Mouse (Mus musculus): ENCODE measurements around the gene Efna2. TPM values are rescaled to one million over a fixed set of nuclear protein-coding genes. Genes with fewer than 3 reads are reported as not detected.

Gene Efna2
- total and polyA plus RNA-seq, 3 experiments = 0.23 to 1.5 (median 0.86) TPM

DNA sequence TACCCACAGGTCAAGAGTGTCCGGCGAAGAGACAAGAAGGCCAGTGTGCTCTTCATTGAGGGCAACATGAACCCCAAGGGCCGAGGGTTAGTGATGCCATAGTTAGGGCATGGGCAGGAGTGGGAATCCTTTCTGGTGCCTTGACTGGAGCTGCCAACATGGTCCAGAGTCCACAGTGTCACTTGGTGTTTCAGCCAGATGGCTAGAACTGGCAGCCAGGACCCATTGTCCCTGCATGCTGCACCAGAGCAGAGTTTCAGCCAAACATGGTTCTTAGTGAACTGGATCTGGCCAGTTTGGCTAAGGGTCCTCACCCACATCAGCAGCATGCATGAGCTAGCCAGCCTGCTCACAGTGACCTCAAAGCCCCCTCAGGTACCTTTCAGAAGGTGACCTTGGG lies 59.0 kb downstream of the Efna2 start:
- no peak overlapping the region for H3K4me2 ChIP-seq (ENCODE audit: insufficient read depth, low read depth, poor library complexity, severe bottlenecking)
- in situ Hi-C loops (cut with MboI; ENCODE audit: low pct_ligation_motif_present, low pct_unique_long_range_greater_than_20kb, low sequenced_read_pairs) (no loop called here), dilution Hi-C loops (cut with MboI; ENCODE audit: extremely low pct_ligation_motif_present, extremely low pct_unique_long_range_greater_than_20kb, low sequenced_read_pairs) (no loop called here)
- H3K9me3 ChIP-seq (replicated peaks; ENCODE audit: low read length) = no peaks in the 10 kb centered on the region
- no peak overlapping the region for H3K4me3 ChIP-seq (replicated peaks in 1 of 3; ENCODE audit: low read depth in 2 of 3, low read length in 2 of 3, poor library complexity in 1 of 3)
- no peak overlapping the region for H3K27ac ChIP-seq (ENCODE audit: insufficient read depth, low read depth)
- no peaks in the 10 kb centered on the region for H3K4me1 ChIP-seq (ENCODE audit: control insufficient read depth in 1 of 2, insufficient read depth in 2 of 2)
- H3K9ac ChIP-seq (ENCODE audit: insufficient read depth, low read depth) = no peak overlapping the region
- TF ChIP-seq RCOR1 (conservative IDR thresholded peaks at IDR 0.05; ENCODE audit: low read depth, low read length) (no peak), HCFC1 (IDR thresholded peaks at IDR 0.05; ENCODE audit: low read depth, low read length) (no peak), MXI1 (IDR thresholded peaks at IDR 0.05; ENCODE audit: low read depth, low read length) (no peak), NRF1 (IDR thresholded peaks at IDR 0.05; ENCODE audit: low read depth, low read length) (no peak), POLR2A (IDR thresholded peaks at IDR 0.05; ENCODE audit: low read depth, low read length) (no peak), ZMIZ1 (IDR thresholded peaks at IDR 0.05; ENCODE audit: low read depth, low read length) (no peak), KAT2A (IDR thresholded peaks at IDR 0.05; ENCODE audit: insufficient replicate concordance, low read length) (no peak), ZNF384 (IDR thresholded peaks at IDR 0.05; ENCODE audit: low read depth, low read length) (no peak), TCF12 (IDR thresholded peaks at IDR 0.05; ENCODE audit: low read depth, low read length) (no peak), ELF1 (IDR thresholded peaks at IDR 0.05; ENCODE audit: low read depth, low read length) (no peak), IRF4 (IDR thresholded peaks at IDR 0.05; ENCODE audit: low read depth, low read length) (no peak), E2F4 (IDR thresholded peaks at IDR 0.05; ENCODE audit: insufficient replicate concordance, low read depth, low read length) (no peak), MAFK (IDR thresholded peaks at IDR 0.05; ENCODE audit: insufficient replicate concordance, low read length) (no peak), MAX (IDR thresholded peaks at IDR 0.05; ENCODE audit: low read length) (no peak), TBP (conservative IDR thresholded peaks at IDR 0.05; ENCODE audit: low read depth, low read length) (no peak), SIN3A (IDR thresholded peaks at IDR 0.05; ENCODE audit: low read length) (no peak), JUND (conservative IDR thresholded peaks at IDR 0.05; ENCODE audit: low read depth, low read length) (no peak), USF1 (IDR thresholded peaks at IDR 0.05; ENCODE audit: low read depth, low read length) (no peak)
- no peaks in the 10 kb centered on the region for H3K79me2 ChIP-seq (replicated peaks; ENCODE audit: control insufficient read depth, extremely low read depth, insufficient read depth, poor library complexity, severe bottlenecking)
- no peak for DNase-seq (ENCODE audit: extremely low read depth)
- H3K27me3 ChIP-seq (replicated peaks) = no peaks in the 10 kb centered on the region
- H3K36me3 ChIP-seq (replicated peaks in 1 of 2; ENCODE audit: control insufficient read depth in 1 of 2, insufficient read depth in 1 of 2, low read length in 1 of 2) = peaks cover 92 to 96% of the 10 kb centered on the region in 2 experiments

Other genes starting within 250 kb of the Efna2 start
Only the 20 nearest of the 29 such genes appear.
- gene Arhgap45, start 162.8 kb upstream of the Efna2 start, total RNA-seq (2012; rRNA removed) = 23.4 and 25.9 TPM in 2 replicates
- gene Arhgap45, start 162.8 kb upstream of the Efna2 start, total RNA-seq (2014; rRNA removed) = 10.3 and 11.8 TPM in 2 replicates
- gene Arhgap45, start 162.8 kb upstream of the Efna2 start, polyA plus RNA-seq (2012; ENCODE audit: insufficient read length, low read depth) = 20.2 and 21.2 TPM in 2 replicates
- gene Polr2e, start 139.7 kb upstream of the Efna2 start, total RNA-seq (2012; rRNA removed) = 127 and 132 TPM in 2 replicates
- gene Polr2e, start 139.7 kb upstream of the Efna2 start, total RNA-seq (2014; rRNA removed) = 98.3 and 105 TPM in 2 replicates
- gene Polr2e, start 139.7 kb upstream of the Efna2 start, polyA plus RNA-seq (2012; ENCODE audit: insufficient read length, low read depth) = 194 and 227 TPM in 2 replicates
- gene Gpx4, start 132.3 kb upstream of the Efna2 start, total RNA-seq (2012; rRNA removed) = 368 and 459 TPM in 2 replicates
- gene Gpx4, start 132.3 kb upstream of the Efna2 start, total RNA-seq (2014; rRNA removed) = 352 and 386 TPM in 2 replicates
- gene Gpx4, start 132.3 kb upstream of the Efna2 start, polyA plus RNA-seq (2012; ENCODE audit: insufficient read length, low read depth) = 332 and 353 TPM in 2 replicates
- gene Sbno2, start 73.9 kb upstream of the Efna2 start, total RNA-seq (2012; rRNA removed) = 20.7 and 22.6 TPM in 2 replicates
- gene Sbno2, start 73.9 kb upstream of the Efna2 start, total RNA-seq (2014; rRNA removed) = 9.0 and 9.7 TPM in 2 replicates
- gene Sbno2, start 73.9 kb upstream of the Efna2 start, polyA plus RNA-seq (2012; ENCODE audit: insufficient read length, low read depth) = 21.1 and 24.2 TPM in 2 replicates
- 64.8 and 65.9 TPM in 2 replicates for gene Stk11, start 63.7 kb upstream of the Efna2 start, total RNA-seq (2012; rRNA removed)
- gene Stk11, start 63.7 kb upstream of the Efna2 start, total RNA-seq (2014; rRNA removed) = 47.4 and 48.5 TPM in 2 replicates
- gene Stk11, start 63.7 kb upstream of the Efna2 start, polyA plus RNA-seq (2012; ENCODE audit: insufficient read length, low read depth) = 93.4 and 94.9 TPM in 2 replicates
- gene Atp5d, start 40.9 kb upstream of the Efna2 start, total RNA-seq (2012; rRNA removed) = 270 and 326 TPM in 2 replicates
- 85.8 and 106 TPM in 2 replicates for gene Atp5d, start 40.9 kb upstream of the Efna2 start, total RNA-seq (2014; rRNA removed)
- gene Atp5d, start 40.9 kb upstream of the Efna2 start, polyA plus RNA-seq (2012; ENCODE audit: insufficient read length, low read depth) = 306 and 352 TPM in 2 replicates
- gene Cbarp, start 38.6 kb upstream of the Efna2 start, total RNA-seq (2012; rRNA removed) = 2.3 and 2.6 TPM in 2 replicates
- 0.09 and 0.19 TPM in 2 replicates for gene Cbarp, start 38.6 kb upstream of the Efna2 start, total RNA-seq (2014; rRNA removed)
- gene Cbarp, start 38.6 kb upstream of the Efna2 start, polyA plus RNA-seq (2012; ENCODE audit: insufficient read length, low read depth) = 1.7 and 2.4 TPM in 2 replicates
- gene Midn, start 31.2 kb upstream of the Efna2 start, total RNA-seq (2012; rRNA removed) = 11.6 and 16.2 TPM in 2 replicates
- gene Midn, start 31.2 kb upstream of the Efna2 start, total RNA-seq (2014; rRNA removed) = 3.9 and 4.7 TPM in 2 replicates
- gene Midn, start 31.2 kb upstream of the Efna2 start, polyA plus RNA-seq (2012; ENCODE audit: insufficient read length, low read depth) = 25.2 and 33.2 TPM in 2 replicates
- gene Cirbp, start 13.5 kb upstream of the Efna2 start, total RNA-seq (2012; rRNA removed) = 28.3 and 34.4 TPM in 2 replicates
- 27.0 and 31.9 TPM in 2 replicates for gene Cirbp, start 13.5 kb upstream of the Efna2 start, total RNA-seq (2014; rRNA removed)
- gene Cirbp, start 13.5 kb upstream of the Efna2 start, polyA plus RNA-seq (2012; ENCODE audit: insufficient read length, low read depth) = 40.2 and 45.9 TPM in 2 replicates
- gene 1600002K03Rik, start 6.5 kb upstream of the Efna2 start, total RNA-seq (2012; rRNA removed) = 30.5 and 37.7 TPM in 2 replicates
- gene 1600002K03Rik, start 6.5 kb upstream of the Efna2 start, total RNA-seq (2014; rRNA removed) = 34.3 and 40.2 TPM in 2 replicates
- 19.3 and 21.9 TPM in 2 replicates for gene 1600002K03Rik, start 6.5 kb upstream of the Efna2 start, polyA plus RNA-seq (2012; ENCODE audit: insufficient read length, low read depth)
- gene Mum1, start 47.0 kb downstream of the Efna2 start, total RNA-seq (2012; rRNA removed) = 35.6 and 44.3 TPM in 2 replicates
- 24.1 and 25.1 TPM in 2 replicates for gene Mum1, start 47.0 kb downstream of the Efna2 start, total RNA-seq (2014; rRNA removed)
- gene Mum1, start 47.0 kb downstream of the Efna2 start, polyA plus RNA-seq (2012; ENCODE audit: insufficient read length, low read depth) = 22.9 and 24.1 TPM in 2 replicates
- 248 and 282 TPM in 2 replicates for gene Ndufs7, start 69.6 kb downstream of the Efna2 start, total RNA-seq (2012; rRNA removed)
- 124 and 154 TPM in 2 replicates for gene Ndufs7, start 69.6 kb downstream of the Efna2 start, total RNA-seq (2014; rRNA removed)
- gene Ndufs7, start 69.6 kb downstream of the Efna2 start, polyA plus RNA-seq (2012; ENCODE audit: insufficient read length, low read depth) = 222 and 228 TPM in 2 replicates
- 0.30 and 0.38 TPM in 2 replicates for gene Gamt, start 81.5 kb downstream of the Efna2 start, total RNA-seq (2012; rRNA removed)
- gene Gamt, start 81.5 kb downstream of the Efna2 start, total RNA-seq (2014; rRNA removed) = 0.24 TPM in 1 of 2 replicates, not detected in the other
- gene Gamt, start 81.5 kb downstream of the Efna2 start, polyA plus RNA-seq (2012; ENCODE audit: insufficient read length, low read depth) = 0.42 TPM in 1 of 2 replicates, not detected in the other
- 162 and 172 TPM in 2 replicates for gene Dazap1, start 82.0 kb downstream of the Efna2 start, total RNA-seq (2012; rRNA removed)
- gene Dazap1, start 82.0 kb downstream of the Efna2 start, total RNA-seq (2014; rRNA removed) = 180 and 187 TPM in 2 replicates
- 236 and 252 TPM in 2 replicates for gene Dazap1, start 82.0 kb downstream of the Efna2 start, polyA plus RNA-seq (2012; ENCODE audit: insufficient read length, low read depth)
- gene Rps15, start 113.0 kb downstream of the Efna2 start, total RNA-seq (2012; rRNA removed) = 4,610 and 5,342 TPM in 2 replicates
- 2,343 and 2,739 TPM in 2 replicates for gene Rps15, start 113.0 kb downstream of the Efna2 start, total RNA-seq (2014; rRNA removed)
- 2,279 and 2,754 TPM in 2 replicates for gene Rps15, start 113.0 kb downstream of the Efna2 start, polyA plus RNA-seq (2012; ENCODE audit: insufficient read length, low read depth)
- 0.13 TPM in 2 replicates for gene Apc2, start 116.5 kb downstream of the Efna2 start, total RNA-seq (2012; rRNA removed)
- not detected in 2 replicates for gene Apc2, start 116.5 kb downstream of the Efna2 start, total RNA-seq (2014; rRNA removed)
- 0.04 and 0.07 TPM in 2 replicates for gene Apc2, start 116.5 kb downstream of the Efna2 start, polyA plus RNA-seq (2012; ENCODE audit: insufficient read length, low read depth)
- gene 2310011J03Rik, start 141.1 kb downstream of the Efna2 start, total RNA-seq (2012; rRNA removed) = 46.8 and 59.7 TPM in 2 replicates
- 35.6 and 37.5 TPM in 2 replicates for gene 2310011J03Rik, start 141.1 kb downstream of the Efna2 start, total RNA-seq (2014; rRNA removed)
- gene 2310011J03Rik, start 141.1 kb downstream of the Efna2 start, polyA plus RNA-seq (2012; ENCODE audit: insufficient read length, low read depth) = 34.6 and 38.9 TPM in 2 replicates
- 1.1 and 1.3 TPM in 2 replicates for gene Pcsk4, start 150.0 kb downstream of the Efna2 start, total RNA-seq (2012; rRNA removed)
- gene Pcsk4, start 150.0 kb downstream of the Efna2 start, total RNA-seq (2014; rRNA removed) = not detected in 2 replicates
- 0.46 TPM in 1 of 2 replicates, not detected in the other for gene Pcsk4, start 150.0 kb downstream of the Efna2 start, polyA plus RNA-seq (2012; ENCODE audit: insufficient read length, low read depth)
- gene Reep6, start 150.5 kb downstream of the Efna2 start, total RNA-seq (2012; rRNA removed) = 1.7 and 5.0 TPM in 2 replicates
- gene Reep6, start 150.5 kb downstream of the Efna2 start, total RNA-seq (2014; rRNA removed) = 0.20 and 0.48 TPM in 2 replicates
- gene Reep6, start 150.5 kb downstream of the Efna2 start, polyA plus RNA-seq (2012; ENCODE audit: insufficient read length, low read depth) = 5.2 and 7.5 TPM in 2 replicates
- gene Adamtsl5, start 168.9 kb downstream of the Efna2 start, total RNA-seq (2012; rRNA removed) = 0.38 and 0.55 TPM in 2 replicates
- 0.16 and 0.27 TPM in 2 replicates for gene Adamtsl5, start 168.9 kb downstream of the Efna2 start, total RNA-seq (2014; rRNA removed)
- 0.07 and 0.16 TPM in 2 replicates for gene Adamtsl5, start 168.9 kb downstream of the Efna2 start, polyA plus RNA-seq (2012; ENCODE audit: insufficient read length, low read depth)

Data from CH12.LX (cell line).